Mouse (Mus musculus) midbrain, postnatal 0 days (tissue): ENCODE measurements at regions not wholly inside any gene's neighbourhood (a gene's known extent, or its start where the extent isn't known, plus 50 kb on each side); places are given as distances from the start of the nearest gene placed in this dataset.

Experiments
- ATAC-seq: fragments of 200-750 bp; cut with Nextera tagmentation; 2 replicates; pipeline ENCODE4 v1.8.0; 2017; ENCODE audit warnings: moderate number of reproducible peaks, mild to moderate bottlenecking, moderate TSS enrichment, moderate library complexity; ENCODE audit not compliant: low FRiP score
- DNase-seq: peaks from one replicate; pipeline ENCODE4 v3.0.0-alpha.2; 2015; ENCODE audit warnings: low spot score
- H3K27ac ChIP-seq: fragments of 300-500 bp; sonication (generic); 2 replicates; pipeline ENCODE4 v1.5.1; 2014; ENCODE audit warnings: low read depth, mild to moderate bottlenecking, low read length, mixed read lengths
- H3K27me3 ChIP-seq: fragments of 300-500 bp; sonication (generic); 2 replicates; pipeline ENCODE4 v1.6.1; 2014; ENCODE audit warnings: low read length, control low read depth, mixed read lengths; ENCODE audit not compliant: insufficient read depth
- H3K36me3 ChIP-seq: fragments of 300-500 bp; sonication (generic); 2 replicates; pipeline ENCODE4 v1.6.1; 2014; ENCODE audit warnings: low read length, control low read depth, mixed read lengths; ENCODE audit not compliant: insufficient read depth
- H3K4me1 ChIP-seq: fragments of 300-500 bp; sonication (generic); 2 replicates; pipeline ENCODE4 v1.6.1; 2014; ENCODE audit warnings: mild to moderate bottlenecking, control low read depth, antibody characterized with exemption, low read length, mixed read lengths; ENCODE audit not compliant: insufficient read depth
- H3K4me2 ChIP-seq: fragments of 300-500 bp; sonication (generic); 2 replicates; pipeline ENCODE4 v1.6.1; 2014; ENCODE audit warnings: low read depth, mild to moderate bottlenecking, low read length, mixed read lengths; ENCODE audit not compliant: poor library complexity, severe bottlenecking
- H3K4me3 ChIP-seq: fragments of 300-500 bp; sonication (generic); 2 replicates; pipeline ENCODE4 v1.5.1; 2014; ENCODE audit warnings: low read depth, mild to moderate bottlenecking, low read length, moderate library complexity
- H3K9ac ChIP-seq: fragments of 300-500 bp; sonication (generic); replicated peaks from 2 replicates; pipeline ENCODE4 v1.6.1; 2014; ENCODE audit warnings: mild to moderate bottlenecking, low read length, moderate library complexity, mixed read lengths; ENCODE audit not compliant: poor library complexity, severe bottlenecking
- H3K9me3 ChIP-seq: fragments of 300-500 bp; sonication (generic); 2 replicates; pipeline ENCODE4 v1.6.1; 2016; ENCODE audit warnings: low read length, control low read depth
- CTCF ChIP-seq: IDR thresholded peaks from 2 replicates; pipeline ENCODE4 v1.5.1; 2016; ENCODE audit warnings: antibody characterized with exemption, mild to moderate bottlenecking
- WGBS: fragments of 180-500 bp; shearing (Covaris S2); extraction: QIAGEN DNeasy Blood & Tissue Kit; methylation state at CpG from one replicate; pipeline ENCODE4 v1.1.7; 2014; 5-methylcytosine and 5-hydroxymethylcytosine counted together

GRCm38 (mm10) chr1:57298557-57298956, 78.9 kb upstream of the 1700066M21Rik start:
- no peak overlapping the region for H3K4me3 ChIP-seq
- TF ChIP-seq CTCF, result no peak
- no peak for ATAC-seq
- H3K4me2 ChIP-seq, result no peak overlapping the region
- no peaks in the 10 kb centered on the region for H3K9me3 ChIP-seq
- no peaks in the 10 kb centered on the region for H3K36me3 ChIP-seq
- no peaks in the 10 kb centered on the region for H3K4me1 ChIP-seq
- no peaks in the 10 kb centered on the region for H3K27me3 ChIP-seq
- WGBS, result 84% methylated on average over 5 of the region's 5 CpGs
- DNase-seq, result no peak
- no peak overlapping the region for H3K27ac ChIP-seq
- H3K9ac ChIP-seq, result no peak overlapping the region

- ATAC-seq, result no peak
- Histone ChIP-seq H3K9me3 (no peaks in the 10 kb centered on the region), H3K27me3 (no peaks in the 10 kb centered on the region), H3K4me3 (no peak overlapping the region), H3K9ac (no peak overlapping the region), H3K4me2 (no peak overlapping the region), H3K36me3 (no peaks in the 10 kb centered on the region), H3K27ac (no peak overlapping the region), H3K4me1 (no peaks in the 10 kb centered on the region)
- TF ChIP-seq CTCF, result no peak
- 69% methylated on average over 8 of the region's 8 CpGs for WGBS
- DNase-seq, result no peak
These were observed 76.0 kb upstream of the 1700066M21Rik start for GRCm38 (mm10) chr1:57301260-57301979.

GRCm38 (mm10) chr1:57301980-57302331, 75.5 kb upstream of the 1700066M21Rik start:
- Histone ChIP-seq H3K4me1 (no peaks in the 10 kb centered on the region), H3K4me2 (no peak overlapping the region), H3K4me3 (no peak overlapping the region), H3K27ac (no peak overlapping the region), H3K36me3 (no peaks in the 10 kb centered on the region), H3K27me3 (no peaks in the 10 kb centered on the region), H3K9me3 (no peaks in the 10 kb centered on the region), H3K9ac (no peak overlapping the region)
- ATAC-seq (no peak), DNase-seq (no peak)
- WGBS, result 84% methylated on average over 6 of the region's 6 CpGs
- TF ChIP-seq CTCF, result no peak

GRCm38 (mm10) chr1:57304757-57305156, 72.7 kb upstream of the 1700066M21Rik start:
- TF ChIP-seq CTCF, result no peak
- DNase-seq (no peak), ATAC-seq (no peak)
- Histone ChIP-seq H3K36me3 (no peaks in the 10 kb centered on the region), H3K9me3 (no peaks in the 10 kb centered on the region), H3K4me1 (no peaks in the 10 kb centered on the region), H3K4me2 (no peak overlapping the region), H3K4me3 (no peak overlapping the region), H3K27me3 (no peaks in the 10 kb centered on the region), H3K9ac (no peak overlapping the region), H3K27ac (no peak overlapping the region)
- WGBS, result 80% methylated on average over 2 of the region's 2 CpGs

- ATAC-seq (no peak), DNase-seq (no peak)
- WGBS, result 94% methylated on average over 2 of the region's 2 CpGs
- Histone ChIP-seq H3K9ac (no peak overlapping the region), H3K27ac (no peak overlapping the region), H3K9me3 (no peaks in the 10 kb centered on the region), H3K4me1 (no peaks in the 10 kb centered on the region), H3K4me3 (no peak overlapping the region), H3K27me3 (no peaks in the 10 kb centered on the region), H3K36me3 (no peaks in the 10 kb centered on the region), H3K4me2 (no peak overlapping the region)
- no peak for TF ChIP-seq CTCF
These were observed 54.9 kb upstream of the 1700066M21Rik start for GRCm38 (mm10) chr1:57322535-57322934.

GRCm38 (mm10) chr1:57323118-57323517, 54.3 kb upstream of the 1700066M21Rik start:
- no peaks in the 10 kb centered on the region for H3K4me1 ChIP-seq
- DNase-seq (no peak), ATAC-seq (no peak)
- H3K27ac ChIP-seq, result no peak overlapping the region
- no peaks in the 10 kb centered on the region for H3K27me3 ChIP-seq
- no peak overlapping the region for H3K4me2 ChIP-seq
- 74% methylated on average over 2 of the region's 2 CpGs for WGBS
- H3K4me3 ChIP-seq, result no peak overlapping the region
- no peak for TF ChIP-seq CTCF
- no peak overlapping the region for H3K9ac ChIP-seq
- H3K36me3 ChIP-seq, result no peaks in the 10 kb centered on the region
- no peaks in the 10 kb centered on the region for H3K9me3 ChIP-seq
